Mouse (Mus musculus) thymus, postnatal 36 days (tissue): ENCODE results near the gene Acod1.

Source experiments
- DNase-seq, 2 experiments: peaks; one replicate each; pipeline ENCODE4 v3.0.0; 2022; ENCODE audit warnings: mixed read lengths in 2 of 2

Acod1 gene

GRCm38 (mm10) chr14:103046677-103047076 lies at the start of gene Acod1:
TSS of gene Acod1 (plus strand) at chr14:103046977.
- DNase-seq: no peak

- no peak for DNase-seq
Measured at GRCm38 (mm10) chr14:103007737-103008136, 39.0 kb upstream of the Acod1 start.

GRCm38 (mm10) chr14:103011782-103012181 lies 35.0 kb upstream of the Acod1 start:
- peak; percentile 7 to 14 for DNase-seq

GRCm38 (mm10) chr14:103012563-103013150 lies 34.1 kb upstream of the Acod1 start:
- peak; percentile 46 for DNase-seq

GRCm38 (mm10) chr14:103017009-103017408 lies 29.8 kb upstream of the Acod1 start:
- no peak for DNase-seq

GRCm38 (mm10) chr14:103020046-103020445 lies 26.7 kb upstream of the Acod1 start:
- no peak for DNase-seq

- DNase-seq: no peak
Measured at GRCm38 (mm10) chr14:103029203-103029602, 17.6 kb upstream of the Acod1 start.

- peak in 1 of 2 experiments; percentile 37 for DNase-seq
Measured at GRCm38 (mm10) chr14:103033271-103033823, 13.4 kb upstream of the Acod1 start.

GRCm38 (mm10) chr14:103034076-103034475 lies 12.7 kb upstream of the Acod1 start:
- DNase-seq: no peak

- no peak for DNase-seq
Measured at GRCm38 (mm10) chr14:103037016-103037415, 9.8 kb upstream of the Acod1 start.

- no peak for DNase-seq
Measured at GRCm38 (mm10) chr14:103048292-103049086, 1.7 kb downstream of the Acod1 start.

GRCm38 (mm10) chr14:103051159-103051769 lies 4.5 kb downstream of the Acod1 start:
- DNase-seq: peak; percentile 81 to 87

GRCm38 (mm10) chr14:103054731-103055130 lies 8.0 kb downstream of the Acod1 start:
- DNase-seq: no peak

GRCm38 (mm10) chr14:103056601-103057000 lies 9.8 kb downstream of the Acod1 start:
- DNase-seq: no peak

- no peak for DNase-seq
Measured at GRCm38 (mm10) chr14:103058998-103059397, 12.2 kb downstream of the Acod1 start.

- DNase-seq: no peak
Measured at GRCm38 (mm10) chr14:103059495-103059894, 12.7 kb downstream of the Acod1 start.

- peak; percentile 78 to 82 for DNase-seq
Measured at GRCm38 (mm10) chr14:103065294-103066167, 18.8 kb downstream of the Acod1 start.

GRCm38 (mm10) chr14:103069465-103069863 lies 22.7 kb downstream of the Acod1 start:
- no peak for DNase-seq

GRCm38 (mm10) chr14:103069864-103070611 lies 23.3 kb downstream of the Acod1 start, which contains the start of gene Cln5:
TSS of gene Cln5 (plus strand) at chr14:103070216.
- DNase-seq: peak; percentile 90 to 94

- peak in 1 of 2 experiments; percentile 24 for DNase-seq
Measured at GRCm38 (mm10) chr14:103070790-103071189, 24.0 kb downstream of the Acod1 start.

GRCm38 (mm10) chr14:103071471-103071870 lies 24.7 kb downstream of the Acod1 start:
- DNase-seq: no peak

- no peak for DNase-seq
Measured at GRCm38 (mm10) chr14:103072731-103073130, 26.0 kb downstream of the Acod1 start.
